Mouse (Mus musculus): ENCODE data around the gene Cd3eap.

Gene Cd3eap

DNA sequence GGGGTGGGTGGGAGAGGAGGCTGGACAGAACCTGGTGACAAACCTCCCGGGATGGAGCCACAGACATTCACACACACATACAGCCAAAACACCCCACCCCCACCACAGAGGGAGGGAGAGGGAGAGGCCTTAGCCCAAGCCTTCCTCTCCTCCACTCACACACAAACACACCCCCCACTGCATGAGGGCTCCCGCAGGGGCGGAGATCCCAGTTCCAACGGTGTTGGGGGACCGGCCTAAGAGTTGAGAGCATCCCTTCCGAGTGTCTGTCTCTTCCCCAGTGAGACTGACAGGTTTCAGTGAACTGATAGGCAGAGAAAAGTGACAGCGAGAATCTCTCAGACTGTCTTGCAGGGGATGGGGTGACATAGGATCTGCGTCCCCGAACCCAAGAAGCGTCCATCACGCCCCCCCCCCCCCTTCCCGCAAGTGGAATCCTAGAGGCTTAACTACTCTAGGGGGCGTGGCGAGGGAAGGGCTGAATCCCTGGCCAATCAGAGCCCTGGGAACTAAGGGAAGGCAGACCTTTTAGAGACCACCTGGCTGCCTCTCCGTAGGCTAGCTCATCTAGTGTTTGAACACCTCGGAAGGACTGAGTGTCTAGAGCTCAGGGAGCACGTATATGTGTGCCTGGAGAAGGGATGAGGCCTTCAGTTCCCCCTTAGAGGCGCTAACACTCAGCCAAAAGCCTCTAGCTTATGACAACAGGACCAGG is 51.4 kb downstream of the Cd3eap start:
- DNase-seq (ENCODE audit: low read depth): peak; percentile 95

DNA sequence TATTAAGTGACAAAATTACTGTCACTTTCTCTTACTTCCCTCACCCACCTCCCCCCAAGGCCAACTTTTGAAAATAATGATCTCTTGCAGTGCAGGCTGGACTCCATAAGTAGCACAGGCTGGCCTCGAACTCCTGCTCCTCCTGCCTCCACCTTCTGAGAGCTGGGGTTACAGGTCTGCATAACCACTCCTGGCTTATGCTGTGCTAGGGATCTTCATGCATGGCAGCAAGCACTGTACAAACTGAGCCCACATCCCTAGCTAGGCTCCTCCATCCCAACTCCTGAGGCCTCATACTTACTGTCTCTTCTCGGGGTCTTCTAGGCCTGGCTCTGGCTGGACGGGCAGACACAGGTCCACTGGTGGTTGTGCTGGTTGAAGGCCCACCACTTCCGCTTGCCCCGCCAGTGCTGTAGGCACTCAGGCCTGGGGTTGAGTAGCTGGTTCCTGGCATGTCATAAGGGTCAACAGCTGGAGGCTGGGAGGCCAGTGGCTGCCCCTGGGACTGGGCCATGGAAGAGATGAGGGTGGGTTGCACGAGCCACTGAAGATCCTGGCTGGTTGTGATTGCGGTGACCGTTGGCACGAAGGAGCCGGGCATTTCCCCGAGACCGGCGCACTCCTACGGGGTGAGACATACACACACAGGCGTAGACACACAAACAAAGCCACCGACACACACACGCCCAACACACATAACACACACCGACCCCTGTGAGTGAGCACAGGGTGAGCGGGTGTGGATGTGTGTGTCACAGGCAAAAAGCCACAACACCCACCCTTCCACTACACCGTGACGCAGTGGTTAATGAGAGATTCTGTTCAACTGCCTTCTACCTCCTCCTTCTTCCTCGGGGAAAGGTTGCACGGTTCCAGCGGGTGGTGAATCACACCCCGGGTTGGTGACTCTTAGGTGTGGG is 52.2 kb downstream of the Cd3eap start:
- no peak for DNase-seq (ENCODE audit: low read depth)
